Mouse (Mus musculus): ENCODE measurements around the gene Gm10188.
A peak's percentile ranks its signal among the peaks of the same experiment; 100 is the strongest.

Gene Gm10188

GRCm38 (mm10) chr1:132222166-132222565, 7.4 kb downstream of the Gm10188 start:
- DNase-seq, result no peak

DNA sequence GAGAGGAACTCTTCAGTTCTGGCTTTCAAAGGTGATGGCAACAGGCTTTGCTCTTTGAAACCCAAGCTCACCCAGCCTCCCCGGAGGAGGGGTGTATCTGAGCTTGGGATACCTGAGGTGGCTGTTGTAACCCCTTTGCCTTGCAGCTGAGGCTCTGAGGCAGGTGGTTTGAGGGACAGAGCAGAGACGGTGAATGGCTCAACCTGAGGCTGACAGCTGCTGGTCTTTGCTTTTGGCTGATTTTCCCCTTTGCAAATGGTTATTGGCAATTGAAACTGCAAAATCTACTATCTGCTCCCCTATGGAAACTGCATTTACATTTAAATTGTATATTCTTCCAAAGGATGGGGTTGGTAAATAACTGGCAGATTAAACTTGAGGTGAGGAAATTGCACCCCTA, 7.9 kb downstream of the Gm10188 start:
- no peak for DNase-seq

- DNase-seq, result no peak
These were observed 13.3 kb downstream of the Gm10188 start for GRCm38 (mm10) chr1:132216276-132216675.

- no peak for DNase-seq
These were observed 16.5 kb downstream of the Gm10188 start for GRCm38 (mm10) chr1:132213076-132213475.

GRCm38 (mm10) chr1:132212218-132212617, 17.3 kb downstream of the Gm10188 start:
- peak; percentile 89 for DNase-seq

GRCm38 (mm10) chr1:132211672-132212071, 17.9 kb downstream of the Gm10188 start:
- no peak for DNase-seq

DNA sequence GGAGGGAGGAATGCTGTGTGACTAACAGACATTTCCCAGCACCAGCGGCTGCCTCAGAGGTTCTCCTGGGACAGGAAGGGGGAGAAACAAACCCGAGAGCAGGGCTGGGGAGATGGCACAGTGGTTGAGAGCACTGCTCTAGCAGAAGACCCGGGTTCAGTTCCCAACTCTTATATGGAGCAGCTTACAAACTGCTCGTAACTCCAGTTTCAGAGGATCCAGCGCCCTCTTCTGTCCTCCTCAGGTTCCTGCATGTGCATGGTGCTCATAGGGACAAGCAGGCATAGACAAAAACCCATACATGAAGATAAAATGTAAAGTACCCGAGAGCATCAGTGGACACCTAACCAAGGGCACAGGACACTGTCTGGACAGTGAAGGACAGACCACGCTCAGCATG, 18.6 kb downstream of the Gm10188 start:
- no peak for DNase-seq

DNA sequence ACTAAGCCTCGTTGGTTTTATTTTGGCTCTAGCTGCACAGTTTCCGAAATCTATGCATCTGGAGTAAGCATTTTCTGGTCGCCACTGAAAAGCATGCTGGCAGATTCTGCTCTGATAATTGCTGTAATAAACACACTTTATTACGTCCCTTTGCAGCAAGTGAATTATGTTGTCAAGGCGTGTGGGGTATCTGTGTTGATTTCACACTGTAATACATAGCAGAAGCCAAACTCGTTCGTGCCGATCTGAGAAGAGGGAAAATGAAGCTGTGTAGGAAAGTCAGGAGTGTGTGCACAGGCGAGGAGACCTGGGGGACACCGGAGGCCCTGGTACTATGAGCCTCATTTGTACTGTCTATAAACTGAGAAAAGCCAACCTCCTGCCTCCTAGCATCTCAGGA, 20.2 kb downstream of the Gm10188 start:
- no peak for DNase-seq

DNA sequence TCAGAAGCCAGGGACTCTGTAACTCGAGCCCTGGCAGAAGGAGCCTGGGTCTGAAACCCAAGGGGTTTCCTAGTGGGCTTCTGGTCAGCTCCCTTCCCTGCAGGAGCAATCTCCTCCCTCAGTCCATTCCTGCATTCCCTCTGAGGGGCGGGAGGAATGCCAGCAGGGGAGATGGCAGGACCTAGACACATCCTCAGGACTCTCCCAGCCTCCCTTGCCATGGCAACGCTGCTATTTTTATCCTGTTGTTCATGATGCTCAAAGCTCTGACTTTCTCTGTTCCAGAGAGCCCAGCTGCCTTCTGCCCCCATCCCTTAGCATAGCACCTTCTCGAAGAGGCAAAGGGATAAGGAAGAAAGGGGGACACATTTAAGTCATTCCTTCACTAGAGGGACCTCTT, 21.4 kb downstream of the Gm10188 start:
- peak; percentile 79 for DNase-seq

DNA sequence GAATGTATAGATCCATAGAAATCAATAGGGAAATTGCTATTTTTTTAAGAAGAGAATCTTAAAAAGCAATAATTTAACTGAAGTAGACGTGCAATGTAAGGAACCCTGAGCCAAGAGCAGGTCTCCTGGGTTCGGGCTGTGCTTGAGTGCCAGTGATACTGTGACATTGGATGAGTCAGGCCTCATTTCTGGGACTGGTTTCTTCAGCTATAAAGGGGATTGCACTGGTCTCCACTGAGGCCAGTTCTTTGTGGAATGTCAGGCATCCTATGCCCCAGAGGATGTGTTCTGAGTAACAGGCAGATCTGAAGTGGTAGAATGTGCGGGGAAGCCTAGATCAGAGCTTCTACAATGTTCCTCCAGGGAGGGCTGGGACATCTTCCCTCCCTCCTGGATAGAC, 22.7 kb downstream of the Gm10188 start:
- no peak for DNase-seq

DNA sequence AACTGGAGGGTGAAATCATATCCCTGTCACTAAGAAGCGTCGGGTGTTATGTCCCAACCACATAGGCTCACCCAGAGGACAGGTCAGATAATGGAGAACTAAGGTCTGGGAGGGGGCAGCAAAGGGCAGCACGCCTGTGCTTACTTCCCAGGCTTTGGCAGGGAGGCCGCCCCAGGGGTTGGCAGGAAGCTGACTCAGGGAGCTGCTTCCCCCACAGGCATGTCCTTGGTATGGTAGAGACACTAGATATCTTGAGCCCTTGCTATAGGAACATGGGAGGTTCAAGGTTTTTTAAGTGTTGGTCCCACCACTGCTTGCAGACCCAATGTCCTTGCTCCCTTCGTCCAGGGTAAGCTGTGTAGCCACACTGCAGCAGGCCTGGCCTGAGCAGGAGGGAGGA, 23.6 kb downstream of the Gm10188 start:
- no peak for DNase-seq

GRCm38 (mm10) chr1:132202771-132203170, 26.8 kb downstream of the Gm10188 start:
- DNase-seq, result no peak

- no peak for DNase-seq
These were observed 27.6 kb downstream of the Gm10188 start for GRCm38 (mm10) chr1:132201936-132202335.

DNA sequence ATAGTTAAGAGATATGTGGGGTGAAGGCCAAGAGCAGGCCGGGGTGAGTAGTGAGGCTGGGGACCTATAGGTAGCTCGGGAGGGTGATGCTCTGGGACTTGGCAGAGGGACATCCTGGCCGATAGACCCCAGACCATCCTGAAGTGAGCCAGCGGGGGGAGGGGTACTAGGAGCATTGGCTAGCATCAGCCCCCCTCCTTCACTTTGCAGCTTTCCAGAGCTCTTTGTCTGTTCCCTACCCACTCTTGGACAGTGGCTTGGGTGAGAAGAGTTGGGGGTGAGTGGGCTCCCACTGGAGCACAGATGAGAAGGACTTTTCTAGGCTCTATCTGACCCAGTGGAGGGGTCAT, 28.1 kb downstream of the Gm10188 start:
- no peak for DNase-seq

GRCm38 (mm10) chr1:132200562-132201510, 28.7 kb downstream of the Gm10188 start:
- peak; percentile 89 for DNase-seq

- DNase-seq, result no peak
These were observed 29.6 kb downstream of the Gm10188 start for GRCm38 (mm10) chr1:132199934-132200333.

- DNase-seq, result no peak
These were observed 30.3 kb downstream of the Gm10188 start for GRCm38 (mm10) chr1:132199244-132199643.

DNA sequence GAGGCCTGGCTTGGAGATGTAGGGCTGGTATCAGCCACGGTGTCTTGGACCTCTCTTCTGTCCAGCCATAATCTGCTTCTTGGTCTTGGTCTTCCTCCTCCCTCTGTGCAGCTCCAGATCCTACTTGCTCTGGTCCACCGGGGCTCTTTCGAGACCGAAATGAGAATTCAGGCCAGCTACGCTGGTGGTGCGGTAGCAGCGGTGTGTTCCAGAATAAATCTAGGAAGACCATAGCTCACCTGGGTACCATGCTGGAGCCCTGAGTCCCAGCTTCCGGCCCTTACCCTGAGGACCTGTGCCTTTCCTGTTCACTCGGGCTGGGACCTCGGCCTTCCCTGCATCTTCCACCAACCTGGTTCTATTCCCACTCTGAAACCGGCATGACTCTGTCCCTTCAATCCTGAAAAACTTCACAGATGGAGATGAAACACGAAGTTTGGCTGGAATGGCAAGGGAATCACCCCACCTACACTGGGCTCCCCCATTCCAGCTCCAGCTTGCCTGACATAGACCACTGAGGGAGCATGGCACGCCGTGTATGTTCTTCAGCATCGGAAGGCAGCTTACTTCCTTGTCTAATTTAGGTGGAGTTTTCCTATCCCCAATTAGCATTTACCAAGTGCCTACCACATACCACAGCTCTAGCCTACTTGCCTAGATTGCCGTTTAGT, 31.0 kb downstream of the Gm10188 start:
- DNase-seq, result no peak

DNA sequence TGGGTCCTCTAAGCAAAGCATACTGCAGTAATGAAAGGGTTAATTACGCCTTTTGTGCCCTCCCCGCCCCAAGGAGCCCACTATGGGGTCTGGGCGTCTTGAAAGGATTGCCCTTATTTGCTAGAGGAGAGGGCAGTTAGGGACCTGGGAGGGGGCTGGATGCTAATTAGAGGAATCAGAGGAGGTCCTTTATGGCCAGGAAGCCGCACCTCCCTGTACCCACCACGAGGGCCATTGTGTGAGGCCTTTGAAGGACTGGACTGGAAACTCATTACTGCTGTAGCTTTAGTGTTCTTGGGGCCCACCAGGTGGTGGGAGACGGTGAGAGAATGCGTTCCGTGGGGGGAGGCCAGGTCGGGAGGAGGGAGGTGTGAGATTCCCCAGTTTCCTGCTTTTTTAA, 31.9 kb downstream of the Gm10188 start:
- no peak for DNase-seq

- DNase-seq, result no peak
These were observed 33.2 kb downstream of the Gm10188 start for GRCm38 (mm10) chr1:132196337-132196736.

GRCm38 (mm10) chr1:132195681-132196080, 33.9 kb downstream of the Gm10188 start:
- no peak for DNase-seq

DNA sequence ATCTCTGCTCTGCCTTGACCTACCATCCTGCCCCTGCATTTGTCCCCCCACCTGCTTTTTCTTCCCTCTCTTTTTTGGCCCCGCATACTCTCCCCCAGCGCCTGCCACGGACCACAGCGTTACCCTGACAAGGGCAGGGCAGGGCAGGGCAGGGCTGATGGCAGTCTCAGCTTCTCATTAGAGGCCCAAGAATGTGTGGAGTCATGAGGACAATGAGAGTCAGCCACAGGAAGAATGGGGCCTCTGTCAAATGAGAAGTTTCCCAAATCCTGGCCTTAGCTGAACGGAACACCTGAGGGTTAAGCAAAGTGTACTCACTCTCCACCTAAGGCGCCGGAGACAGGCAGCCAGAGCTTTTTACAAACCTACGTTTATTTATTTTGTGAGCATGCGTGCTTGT, 34.5 kb downstream of the Gm10188 start:
- DNase-seq, result no peak

DNA sequence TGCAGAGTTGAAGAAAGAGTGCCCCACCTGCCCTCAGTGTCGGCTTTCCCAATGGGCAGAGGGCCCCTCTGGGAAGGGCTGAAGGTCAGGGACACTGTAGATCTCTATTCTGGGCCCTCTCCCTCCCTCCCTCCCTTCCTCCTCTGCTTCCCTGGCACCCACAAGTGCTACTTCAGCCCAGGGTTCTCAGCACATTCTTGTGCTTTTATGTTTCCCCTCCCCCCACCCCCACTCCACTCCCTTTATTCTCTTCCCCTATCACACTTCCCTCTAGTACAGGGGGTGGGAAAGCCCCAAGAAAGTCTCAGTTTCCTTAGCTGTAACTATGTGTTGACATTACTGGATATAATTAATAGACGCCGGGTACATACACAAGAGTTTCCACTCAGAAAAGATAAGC, 34.9 kb downstream of the Gm10188 start:
- no peak for DNase-seq

- DNase-seq, result no peak
These were observed 35.8 kb downstream of the Gm10188 start for GRCm38 (mm10) chr1:132193806-132194205.
